Mouse (Mus musculus): ENCODE measurements around the gene Sh2d3c. TPM values are rescaled to one million over a fixed set of nuclear protein-coding genes. Genes with fewer than 3 reads are reported as not detected.

Sh2d3c gene
- total and polyA plus RNA-seq, 2 experiments from 2014 or later, result 46.2 to 54.4 TPM

DNA sequence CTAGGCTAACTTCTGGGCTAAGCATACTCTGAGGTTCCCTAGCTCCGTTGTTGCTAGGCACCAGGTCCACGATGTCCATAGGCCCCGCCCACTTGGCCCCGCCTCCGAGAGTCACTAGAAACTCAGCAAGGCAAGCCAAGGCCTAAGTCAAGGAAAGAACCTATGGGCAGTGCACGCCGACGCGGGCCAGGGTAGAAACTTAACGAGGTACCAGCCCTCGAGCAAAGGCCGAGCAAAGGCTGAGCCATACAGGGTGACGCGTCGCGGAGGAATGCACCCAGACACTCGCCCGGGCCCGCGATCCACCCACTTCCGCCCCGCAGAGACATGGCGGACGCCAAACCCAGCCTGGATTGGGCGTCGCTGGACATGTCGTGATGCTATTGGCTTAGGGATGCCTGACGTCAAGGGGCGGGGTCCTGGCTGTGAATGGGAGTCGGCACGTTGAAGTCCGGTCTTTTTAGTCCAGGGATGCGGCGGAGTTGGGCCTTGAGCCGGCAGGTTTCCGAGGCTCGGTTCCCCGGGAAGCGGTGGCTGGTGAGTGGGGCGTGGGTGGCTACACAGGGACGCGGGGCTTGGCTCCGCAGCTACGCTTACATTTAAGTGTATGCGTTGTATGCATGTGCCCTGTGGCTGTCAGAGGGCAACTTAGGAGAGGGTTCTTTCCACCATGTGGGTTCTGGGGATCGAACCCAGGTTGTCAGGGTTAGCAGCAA lies 54.7 kb downstream of the Sh2d3c start, which contains the start of the genes Ttc16 and Ptrh1:
TSS of gene Ttc16 (minus strand) at position 275 of the 716 bp plus-strand sequence.
TSS of gene Ptrh1 (plus strand) at position 428 of the 716 bp plus-strand sequence.
- Histone ChIP-seq H3K9ac (replicated peaks; ENCODE audit: low read length, poor library complexity, severe bottlenecking) (peak within 1 kb of the TSS; percentile 42), H3K4me3 (ENCODE audit: low read depth, low read length) (peak within 1 kb of the TSS; percentile 54), H3K9me3 (ENCODE audit: low read length) (no peaks in the 10 kb centered on the region), H3K27ac (ENCODE audit: low read depth, low read length) (peak within 1 kb of the TSS; percentile 55), H3K4me2 (ENCODE audit: low read depth, low read length, poor library complexity, severe bottlenecking) (peak within 1 kb of the TSS; percentile 72), H3K4me1 (ENCODE audit: insufficient read depth, low read length) (peaks cover 11% of the 10 kb centered on the region), H3K36me3 (ENCODE audit: insufficient read depth, low read length) (no peaks in the 10 kb centered on the region), H3K27me3 (ENCODE audit: insufficient read depth, low read length) (no peaks in the 10 kb centered on the region)
- no peak for TF ChIP-seq CTCF (IDR thresholded peaks at IDR 0.05)
- peak; percentile 98 for ATAC-seq (ENCODE audit: low FRiP score)
- under 1% methylated on average over 46 of the region's 46 CpGs for WGBS
- DNase-seq (ENCODE audit: low spot score), result peak; percentile 97

DNA sequence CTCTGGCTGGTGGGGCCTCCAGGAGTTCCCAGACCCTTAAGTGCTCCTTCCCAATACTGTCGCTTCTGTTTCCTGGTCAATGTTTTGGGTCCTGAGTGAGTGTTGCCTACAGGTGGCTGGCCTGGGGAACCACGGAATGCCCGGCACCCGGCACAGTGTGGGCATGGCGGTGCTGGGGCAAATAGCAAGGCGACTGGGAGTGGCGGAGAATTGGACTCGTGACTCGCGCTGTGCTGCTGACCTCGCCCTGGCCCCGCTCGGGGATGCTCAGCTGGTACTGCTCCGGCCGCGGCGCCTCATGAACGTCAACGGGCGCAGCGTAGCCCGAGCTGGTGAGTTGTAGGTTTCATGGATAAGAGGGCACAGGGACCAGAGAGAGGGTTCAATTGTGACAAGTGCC lies 55.3 kb downstream of the Sh2d3c start:
- ATAC-seq (ENCODE audit: low FRiP score), result no peak
- WGBS, result 23% methylated on average over 22 of the region's 22 CpGs
- DNase-seq (ENCODE audit: low spot score), result no peak

DNA sequence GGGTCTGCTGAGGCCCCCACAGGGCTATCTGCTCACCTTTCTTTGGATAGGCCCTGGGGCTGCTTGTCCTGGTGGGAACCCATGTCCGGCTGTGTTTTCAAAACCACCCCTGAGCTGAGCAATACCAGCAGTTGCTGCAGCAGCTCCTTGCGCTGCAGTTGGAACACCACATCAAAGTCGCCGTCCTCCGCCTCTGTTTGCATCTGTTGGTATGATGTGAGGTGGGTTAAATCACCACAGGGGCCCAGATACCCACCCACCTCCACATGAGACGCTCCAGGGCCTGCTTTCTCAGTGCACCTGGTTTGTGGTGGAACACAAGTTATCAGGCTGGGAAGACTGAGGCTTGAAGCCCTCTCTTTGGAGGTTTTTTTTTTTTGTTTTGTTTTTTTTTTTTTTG lies 57.2 kb downstream of the Sh2d3c start:
- H3K27me3 ChIP-seq (ENCODE audit: insufficient read depth, low read length), result no peaks in the 10 kb centered on the region
- no peak overlapping the region for H3K9ac ChIP-seq (replicated peaks; ENCODE audit: low read length, poor library complexity, severe bottlenecking)
- H3K9me3 ChIP-seq (ENCODE audit: low read length), result no peaks in the 10 kb centered on the region
- H3K27ac ChIP-seq (ENCODE audit: low read depth, low read length), result no peak overlapping the region
- H3K36me3 ChIP-seq (ENCODE audit: insufficient read depth, low read length), result no peaks in the 10 kb centered on the region
- H3K4me2 ChIP-seq (ENCODE audit: low read depth, low read length, poor library complexity, severe bottlenecking), result no peak overlapping the region
- WGBS, result 91% methylated on average over 6 of the region's 6 CpGs
- ATAC-seq (ENCODE audit: low FRiP score) (no peak), DNase-seq (ENCODE audit: low spot score) (no peak)
- H3K4me3 ChIP-seq (ENCODE audit: low read depth, low read length), result no peak overlapping the region
- TF ChIP-seq CTCF (IDR thresholded peaks at IDR 0.05), result no peak
- H3K4me1 ChIP-seq (ENCODE audit: insufficient read depth, low read length), result peaks cover 11% of the 10 kb centered on the region

More for the DNA sequence above, 55.3 kb downstream of the Sh2d3c start:
- H3K27me3 ChIP-seq (ENCODE audit: insufficient read depth, low read length), result no peaks in the 10 kb centered on the region
- H3K27ac ChIP-seq (ENCODE audit: low read depth, low read length), result no peak overlapping the region
- peak overlapping the region; percentile 42; the same call in 1 of the 2 replicates for H3K9ac ChIP-seq (replicated peaks; ENCODE audit: low read length, poor library complexity, severe bottlenecking)
- H3K36me3 ChIP-seq (ENCODE audit: insufficient read depth, low read length), result no peaks in the 10 kb centered on the region
- H3K9me3 ChIP-seq (ENCODE audit: low read length), result no peaks in the 10 kb centered on the region
- no peak for TF ChIP-seq CTCF (IDR thresholded peaks at IDR 0.05)
- H3K4me3 ChIP-seq (ENCODE audit: low read depth, low read length), result peak overlapping the region; percentile 54
- peak overlapping the region; percentile 72 for H3K4me2 ChIP-seq (ENCODE audit: low read depth, low read length, poor library complexity, severe bottlenecking)
- H3K4me1 ChIP-seq (ENCODE audit: insufficient read depth, low read length), result peaks cover 11% of the 10 kb centered on the region

DNA sequence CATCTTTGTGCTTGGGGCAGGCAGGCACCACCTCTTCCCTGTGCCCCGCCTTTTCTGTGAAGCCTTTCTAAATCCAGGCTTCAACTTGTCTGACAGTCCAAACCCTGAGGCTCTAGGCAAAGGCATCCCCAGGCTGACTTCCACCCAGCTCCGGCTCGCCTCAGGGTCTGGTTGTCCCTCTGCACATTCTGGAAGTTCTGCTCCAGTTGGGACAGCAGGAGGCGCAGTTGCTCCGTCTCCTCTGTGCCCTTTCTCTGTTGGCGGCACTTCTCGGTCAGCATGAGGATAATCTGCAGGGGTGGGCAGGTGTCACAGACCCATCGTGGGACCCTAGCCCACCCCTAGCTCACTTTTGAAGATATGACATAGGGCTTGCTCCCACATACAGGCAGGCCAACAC lies 58.3 kb downstream of the Sh2d3c start:
- H3K9ac ChIP-seq (replicated peaks; ENCODE audit: low read length, poor library complexity, severe bottlenecking), result no peak overlapping the region
- ATAC-seq (ENCODE audit: low FRiP score), result no peak
- H3K36me3 ChIP-seq (ENCODE audit: insufficient read depth, low read length), result no peaks in the 10 kb centered on the region
- H3K27me3 ChIP-seq (ENCODE audit: insufficient read depth, low read length), result no peaks in the 10 kb centered on the region
- 14% methylated on average over 8 of the region's 8 CpGs for WGBS
- H3K4me2 ChIP-seq (ENCODE audit: low read depth, low read length, poor library complexity, severe bottlenecking), result no peak overlapping the region
- TF ChIP-seq CTCF (IDR thresholded peaks at IDR 0.05), result peak; percentile 72
- no peaks in the 10 kb centered on the region for H3K9me3 ChIP-seq (ENCODE audit: low read length)
- DNase-seq (ENCODE audit: low spot score), result peak; percentile 55
- H3K27ac ChIP-seq (ENCODE audit: low read depth, low read length), result no peak overlapping the region
- peaks cover 11% of the 10 kb centered on the region for H3K4me1 ChIP-seq (ENCODE audit: insufficient read depth, low read length)
- H3K4me3 ChIP-seq (ENCODE audit: low read depth, low read length), result no peak overlapping the region

DNA sequence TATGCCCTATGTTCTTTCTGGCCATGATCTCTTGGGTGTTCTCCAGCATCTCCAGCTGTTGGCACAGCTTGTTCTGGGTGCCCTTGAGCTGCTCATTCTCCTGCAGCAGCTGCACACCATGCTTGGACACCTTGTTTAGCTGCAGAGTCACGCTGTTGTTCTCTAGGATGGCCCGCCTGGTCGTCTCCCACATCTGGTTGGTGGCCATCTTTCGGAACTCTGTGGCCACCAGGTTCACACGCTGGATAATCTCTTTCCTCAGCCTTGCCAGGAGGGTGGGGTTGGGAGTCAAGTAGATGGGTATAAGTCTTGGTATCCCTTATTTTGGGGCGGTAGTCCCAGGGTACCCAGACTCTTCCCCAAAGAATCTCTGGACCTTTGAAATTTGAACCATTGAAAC lies 58.9 kb downstream of the Sh2d3c start:
- no peak for TF ChIP-seq CTCF (IDR thresholded peaks at IDR 0.05)
- Histone ChIP-seq H3K4me3 (ENCODE audit: low read depth, low read length) (no peak overlapping the region), H3K9me3 (ENCODE audit: low read length) (no peaks in the 10 kb centered on the region), H3K27ac (ENCODE audit: low read depth, low read length) (no peak overlapping the region), H3K36me3 (ENCODE audit: insufficient read depth, low read length) (no peaks in the 10 kb centered on the region), H3K9ac (replicated peaks; ENCODE audit: low read length, poor library complexity, severe bottlenecking) (no peak overlapping the region), H3K4me1 (ENCODE audit: insufficient read depth, low read length) (peaks cover 10% of the 10 kb centered on the region), H3K4me2 (ENCODE audit: low read depth, low read length, poor library complexity, severe bottlenecking) (no peak overlapping the region), H3K27me3 (ENCODE audit: insufficient read depth, low read length) (no peaks in the 10 kb centered on the region)
- WGBS, result 91% methylated on average over 6 of the region's 6 CpGs
- DNase-seq (ENCODE audit: low spot score), result no peak
- ATAC-seq (ENCODE audit: low FRiP score), result no peak

DNA sequence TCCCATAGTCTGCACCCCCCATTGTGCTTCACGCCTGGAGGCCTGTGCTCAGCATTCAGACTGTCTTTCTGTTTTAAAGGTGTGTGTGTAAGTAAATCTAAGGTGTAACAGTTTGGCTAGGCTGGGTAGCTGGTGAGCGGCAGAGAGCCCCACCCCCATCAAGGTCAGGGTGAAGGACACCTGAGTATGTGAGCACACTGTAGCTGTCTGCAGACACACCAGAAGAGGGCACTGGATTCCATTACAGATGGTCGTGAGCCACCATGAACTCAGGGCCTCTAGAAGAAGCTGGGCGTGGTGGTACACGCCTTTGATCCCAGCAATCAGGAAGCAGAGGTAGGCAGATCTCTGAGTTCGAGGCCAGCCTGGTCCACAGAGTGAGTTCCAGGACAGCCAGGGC lies 60.9 kb downstream of the Sh2d3c start:
- ATAC-seq (ENCODE audit: low FRiP score), result no peak
- Histone ChIP-seq H3K4me2 (ENCODE audit: low read depth, low read length, poor library complexity, severe bottlenecking) (no peak overlapping the region), H3K27me3 (ENCODE audit: insufficient read depth, low read length) (no peaks in the 10 kb centered on the region), H3K9ac (replicated peaks; ENCODE audit: low read length, poor library complexity, severe bottlenecking) (no peak overlapping the region), H3K4me1 (ENCODE audit: insufficient read depth, low read length) (no peaks in the 10 kb centered on the region), H3K27ac (ENCODE audit: low read depth, low read length) (no peak overlapping the region), H3K4me3 (ENCODE audit: low read depth, low read length) (no peak overlapping the region), H3K9me3 (ENCODE audit: low read length) (no peaks in the 10 kb centered on the region), H3K36me3 (ENCODE audit: insufficient read depth, low read length) (no peaks in the 10 kb centered on the region)
- 81% methylated on average over 6 of the region's 6 CpGs for WGBS
- DNase-seq (ENCODE audit: low spot score), result no peak
- TF ChIP-seq CTCF (IDR thresholded peaks at IDR 0.05), result no peak
